Mouse (Mus musculus): ENCODE results near the gene P2rx6. TPM values are rescaled to one million over a fixed set of nuclear protein-coding genes. Genes with fewer than 3 reads are reported as not detected.

The P2rx6 gene
- polyA plus RNA-seq (2015; fragmentation: Nextera tagmentation; extraction: Ambion mirVana): 1.5 and 1.6 TPM in 2 replicates

DNA sequence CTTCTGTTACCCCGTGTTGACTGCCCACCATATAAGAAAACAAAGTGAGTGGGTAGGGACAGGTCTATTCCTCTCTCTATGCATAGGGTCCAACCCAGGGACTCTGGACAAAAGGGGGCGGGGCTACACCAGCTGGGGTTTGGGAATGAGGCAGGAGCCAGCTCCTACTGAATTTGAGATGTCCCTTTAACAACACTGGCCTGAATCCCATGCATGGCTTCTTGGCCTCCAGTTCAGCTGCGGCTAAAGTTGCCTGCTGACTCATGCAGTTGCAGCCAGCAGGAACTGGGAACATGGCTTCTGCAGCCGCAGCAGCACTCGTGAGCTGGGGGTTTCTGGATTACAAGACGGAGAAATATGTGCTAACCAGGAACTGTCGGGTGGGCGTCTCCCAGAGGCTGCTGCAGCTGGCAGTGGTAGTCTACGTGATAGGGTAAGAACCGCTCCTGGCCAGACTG is at the start of gene P2rx6:
TSS of gene P2rx6 (plus strand) at position 135 of the 458 bp plus-strand sequence.
- H3K4me2 ChIP-seq (ENCODE audit: low read length): peak within 1 kb of the TSS; percentile 44
- peaks cover 13% of the 10 kb centered on the region for H3K4me1 ChIP-seq (replicated peaks; ENCODE audit: control insufficient read depth, insufficient read depth, low read length)
- H3K4me3 ChIP-seq (replicated peaks; ENCODE audit: low read length): peak within 1 kb of the TSS; percentile 9
- H3K27me3 ChIP-seq (replicated peaks; ENCODE audit: control insufficient read depth, insufficient read depth, low read length): no peaks in the 10 kb centered on the region
- H3K9ac ChIP-seq (replicated peaks; ENCODE audit: low read depth, low read length): no peak within 1 kb of the TSS
- peak; percentile 57 for ATAC-seq
- 2% methylated on average over 10 of the region's 10 CpGs for WGBS
- peak within 1 kb of the TSS; percentile 41 for H3K27ac ChIP-seq (ENCODE audit: low read length)
- H3K9me3 ChIP-seq (ENCODE audit: control insufficient read depth, low read length): no peaks in the 10 kb centered on the region
- H3K36me3 ChIP-seq (ENCODE audit: control insufficient read depth, insufficient read depth): no peaks in the 10 kb centered on the region

DNA sequence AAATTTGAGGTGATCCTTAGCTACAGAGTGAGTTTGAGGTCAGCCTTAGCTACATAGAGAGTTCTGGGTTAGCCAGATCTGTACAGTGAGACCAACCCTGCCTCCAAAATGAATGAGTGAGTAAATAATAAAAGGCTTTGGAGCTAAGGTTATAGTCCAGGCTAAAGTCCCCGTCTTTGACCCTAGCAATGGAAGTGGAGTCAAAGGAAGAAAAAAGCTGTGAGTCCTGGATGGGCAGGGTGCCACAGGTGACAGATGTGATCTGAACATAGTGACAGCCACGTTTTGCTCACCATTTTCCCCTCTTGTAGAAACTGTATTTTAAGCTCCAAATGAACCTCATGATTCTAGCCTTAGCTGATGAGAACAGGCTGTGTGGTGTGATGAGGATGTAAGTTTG is 42.8 kb upstream of the P2rx6 start:
- H3K27me3 ChIP-seq (replicated peaks; ENCODE audit: control insufficient read depth, insufficient read depth, low read length): no peaks in the 10 kb centered on the region
- no peak overlapping the region for H3K27ac ChIP-seq (ENCODE audit: low read length)
- H3K9ac ChIP-seq (replicated peaks; ENCODE audit: low read depth, low read length): no peak overlapping the region
- 89% methylated on average over 2 of the region's 2 CpGs for WGBS
- H3K9me3 ChIP-seq (ENCODE audit: control insufficient read depth, low read length): no peaks in the 10 kb centered on the region
- ATAC-seq: no peak
- H3K4me3 ChIP-seq (replicated peaks; ENCODE audit: low read length): no peak overlapping the region
- peaks cover 28% of the 10 kb centered on the region for H3K36me3 ChIP-seq (ENCODE audit: control insufficient read depth, insufficient read depth)
- H3K4me2 ChIP-seq (ENCODE audit: low read length): no peak overlapping the region
- no peaks in the 10 kb centered on the region for H3K4me1 ChIP-seq (replicated peaks; ENCODE audit: control insufficient read depth, insufficient read depth, low read length)

DNA sequence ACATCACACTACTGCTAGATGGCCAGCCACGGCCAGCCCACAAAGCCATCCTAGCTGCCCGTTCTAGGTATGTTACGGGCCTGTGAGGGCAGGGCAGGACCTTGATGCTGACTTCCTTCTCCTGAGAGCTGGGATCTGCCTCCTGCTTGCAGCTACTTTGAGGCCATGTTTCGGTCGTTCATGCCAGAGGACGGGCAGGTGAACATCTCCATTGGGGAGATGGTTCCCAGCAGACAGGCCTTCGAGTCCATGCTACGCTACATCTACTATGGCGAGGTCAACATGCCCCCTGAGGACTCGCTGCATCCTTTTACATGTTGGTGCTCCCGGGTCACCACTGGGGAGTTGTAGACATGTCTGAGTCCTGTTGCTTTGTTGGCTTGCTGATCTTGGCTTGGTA is 37.5 kb upstream of the P2rx6 start:
- no peaks in the 10 kb centered on the region for H3K9me3 ChIP-seq (ENCODE audit: control insufficient read depth, low read length)
- H3K4me3 ChIP-seq (replicated peaks; ENCODE audit: low read length): no peak overlapping the region
- H3K4me2 ChIP-seq (ENCODE audit: low read length): no peak overlapping the region
- no peak overlapping the region for H3K9ac ChIP-seq (replicated peaks; ENCODE audit: low read depth, low read length)
- no peaks in the 10 kb centered on the region for H3K4me1 ChIP-seq (replicated peaks; ENCODE audit: control insufficient read depth, insufficient read depth, low read length)
- no peak overlapping the region for H3K27ac ChIP-seq (ENCODE audit: low read length)
- ATAC-seq: no peak
- WGBS: 94% methylated on average over 11 of the region's 11 CpGs
- H3K36me3 ChIP-seq (ENCODE audit: control insufficient read depth, insufficient read depth): peaks cover 40% of the 10 kb centered on the region
- H3K27me3 ChIP-seq (replicated peaks; ENCODE audit: control insufficient read depth, insufficient read depth, low read length): no peaks in the 10 kb centered on the region

DNA sequence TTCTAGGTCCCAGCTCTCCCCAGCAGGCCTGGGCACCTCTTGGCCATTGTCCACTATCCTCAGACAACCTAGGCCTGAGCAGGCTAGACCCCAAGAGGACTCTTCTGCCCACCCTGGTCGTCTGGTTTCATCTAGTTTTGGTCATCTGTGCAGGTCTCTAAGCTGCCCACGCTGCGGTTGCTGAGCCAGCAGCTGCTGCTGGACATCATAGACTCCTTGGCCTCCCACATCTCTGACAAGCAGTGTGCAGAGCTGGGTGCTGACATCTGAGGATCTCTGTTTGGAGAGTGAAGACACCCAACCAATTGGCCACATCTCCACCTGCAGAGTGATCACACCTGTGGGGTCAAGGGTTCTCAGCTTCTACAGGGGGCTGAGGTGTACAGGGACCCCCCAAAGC is 36.2 kb upstream of the P2rx6 start:
- Histone ChIP-seq H3K4me2 (ENCODE audit: low read length) (no peak overlapping the region), H3K4me1 (replicated peaks; ENCODE audit: control insufficient read depth, insufficient read depth, low read length) (peaks cover 8% of the 10 kb centered on the region), H3K27ac (ENCODE audit: low read length) (no peak overlapping the region), H3K9ac (replicated peaks; ENCODE audit: low read depth, low read length) (no peak overlapping the region), H3K4me3 (replicated peaks; ENCODE audit: low read length) (no peak overlapping the region), H3K9me3 (ENCODE audit: control insufficient read depth, low read length) (no peaks in the 10 kb centered on the region), H3K27me3 (replicated peaks; ENCODE audit: control insufficient read depth, insufficient read depth, low read length) (no peaks in the 10 kb centered on the region), H3K36me3 (ENCODE audit: control insufficient read depth, insufficient read depth) (peaks cover 37% of the 10 kb centered on the region)
- ATAC-seq: no peak
- 89% methylated on average over 3 of the region's 3 CpGs for WGBS

DNA sequence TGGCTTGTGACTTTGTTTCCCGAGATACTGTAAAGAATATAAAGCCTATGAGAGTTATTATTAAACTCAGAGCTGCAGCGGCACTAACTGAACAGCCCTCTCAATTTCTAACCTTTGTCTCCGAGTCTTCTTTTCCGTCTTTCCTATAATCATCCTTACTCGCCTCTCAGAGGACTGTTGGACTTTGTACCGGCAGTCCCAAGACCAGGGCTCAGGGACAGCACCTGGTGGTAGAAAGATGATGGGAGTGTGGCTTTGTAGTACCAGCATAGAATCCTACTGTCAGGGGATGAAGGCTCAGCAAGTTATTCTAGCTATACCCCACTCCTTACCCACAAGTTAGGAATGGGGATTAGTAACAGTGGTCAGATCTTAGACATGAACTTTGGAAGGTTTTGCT is 35.5 kb upstream of the P2rx6 start:
- H3K4me2 ChIP-seq (ENCODE audit: low read length): no peak overlapping the region
- no peaks in the 10 kb centered on the region for H3K9me3 ChIP-seq (ENCODE audit: control insufficient read depth, low read length)
- no peak for ATAC-seq
- no peaks in the 10 kb centered on the region for H3K27me3 ChIP-seq (replicated peaks; ENCODE audit: control insufficient read depth, insufficient read depth, low read length)
- peaks cover 8% of the 10 kb centered on the region for H3K4me1 ChIP-seq (replicated peaks; ENCODE audit: control insufficient read depth, insufficient read depth, low read length)
- no peak overlapping the region for H3K9ac ChIP-seq (replicated peaks; ENCODE audit: low read depth, low read length)
- H3K36me3 ChIP-seq (ENCODE audit: control insufficient read depth, insufficient read depth): peaks cover 31% of the 10 kb centered on the region
- no peak overlapping the region for H3K27ac ChIP-seq (ENCODE audit: low read length)
- no peak overlapping the region for H3K4me3 ChIP-seq (replicated peaks; ENCODE audit: low read length)
- WGBS: 95% methylated on average over 6 of the region's 6 CpGs

DNA sequence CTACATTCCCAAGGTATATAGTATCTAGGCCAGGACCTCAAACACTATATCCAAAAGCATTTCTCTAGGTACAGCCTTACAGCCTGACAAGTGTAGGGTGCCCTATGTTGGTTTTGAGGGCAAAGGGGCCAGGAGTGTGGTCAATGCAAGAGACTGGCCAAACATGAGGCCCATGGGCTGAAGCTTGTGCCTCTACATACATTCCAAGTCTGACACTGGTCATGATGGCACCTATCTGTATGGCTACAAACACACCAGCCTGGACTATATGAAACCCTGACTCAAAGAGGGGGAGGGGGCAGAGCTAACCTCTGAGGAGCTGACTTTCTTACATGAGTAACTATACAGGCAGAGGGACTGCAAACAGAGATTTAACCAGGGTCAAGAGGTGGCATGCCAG is 34.1 kb upstream of the P2rx6 start:
- Histone ChIP-seq H3K9me3 (ENCODE audit: control insufficient read depth, low read length) (no peaks in the 10 kb centered on the region), H3K4me2 (ENCODE audit: low read length) (no peak overlapping the region), H3K27ac (ENCODE audit: low read length) (no peak overlapping the region), H3K36me3 (ENCODE audit: control insufficient read depth, insufficient read depth) (peaks cover 19% of the 10 kb centered on the region), H3K4me3 (replicated peaks; ENCODE audit: low read length) (no peak overlapping the region), H3K4me1 (replicated peaks; ENCODE audit: control insufficient read depth, insufficient read depth, low read length) (peaks cover 16% of the 10 kb centered on the region), H3K27me3 (replicated peaks; ENCODE audit: control insufficient read depth, insufficient read depth, low read length) (no peaks in the 10 kb centered on the region), H3K9ac (replicated peaks; ENCODE audit: low read depth, low read length) (no peak overlapping the region)
- ATAC-seq: no peak

DNA sequence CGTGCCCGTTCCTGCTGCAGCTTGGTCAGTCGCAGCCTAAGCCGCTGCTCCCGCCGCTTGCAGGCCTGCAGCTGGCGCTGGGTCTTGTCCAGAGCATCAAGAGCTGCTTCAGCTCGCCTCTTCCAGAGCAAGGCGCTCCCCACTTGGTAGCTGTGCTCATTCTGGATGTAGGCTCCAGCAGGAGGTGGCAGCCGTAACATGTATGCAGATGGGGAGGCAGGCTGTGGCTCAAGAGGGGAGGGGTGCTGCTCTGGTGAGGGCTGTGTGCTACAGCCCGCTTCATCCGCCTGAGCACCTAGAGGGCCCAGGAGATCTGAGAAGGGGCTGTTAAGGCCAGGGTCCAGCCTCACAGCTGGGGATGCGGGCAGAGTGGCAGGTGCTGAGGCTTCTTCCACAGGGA is 33.4 kb upstream of the P2rx6 start:
- Histone ChIP-seq H3K27ac (ENCODE audit: low read length) (no peak overlapping the region), H3K36me3 (ENCODE audit: control insufficient read depth, insufficient read depth) (peaks cover 18% of the 10 kb centered on the region), H3K9ac (replicated peaks; ENCODE audit: low read depth, low read length) (no peak overlapping the region), H3K27me3 (replicated peaks; ENCODE audit: control insufficient read depth, insufficient read depth, low read length) (no peaks in the 10 kb centered on the region), H3K9me3 (ENCODE audit: control insufficient read depth, low read length) (no peaks in the 10 kb centered on the region), H3K4me2 (ENCODE audit: low read length) (no peak overlapping the region), H3K4me3 (replicated peaks; ENCODE audit: low read length) (no peak overlapping the region), H3K4me1 (replicated peaks; ENCODE audit: control insufficient read depth, insufficient read depth, low read length) (peaks cover 16% of the 10 kb centered on the region)
- 83% methylated on average over 13 of the region's 13 CpGs for WGBS
- ATAC-seq: no peak

DNA sequence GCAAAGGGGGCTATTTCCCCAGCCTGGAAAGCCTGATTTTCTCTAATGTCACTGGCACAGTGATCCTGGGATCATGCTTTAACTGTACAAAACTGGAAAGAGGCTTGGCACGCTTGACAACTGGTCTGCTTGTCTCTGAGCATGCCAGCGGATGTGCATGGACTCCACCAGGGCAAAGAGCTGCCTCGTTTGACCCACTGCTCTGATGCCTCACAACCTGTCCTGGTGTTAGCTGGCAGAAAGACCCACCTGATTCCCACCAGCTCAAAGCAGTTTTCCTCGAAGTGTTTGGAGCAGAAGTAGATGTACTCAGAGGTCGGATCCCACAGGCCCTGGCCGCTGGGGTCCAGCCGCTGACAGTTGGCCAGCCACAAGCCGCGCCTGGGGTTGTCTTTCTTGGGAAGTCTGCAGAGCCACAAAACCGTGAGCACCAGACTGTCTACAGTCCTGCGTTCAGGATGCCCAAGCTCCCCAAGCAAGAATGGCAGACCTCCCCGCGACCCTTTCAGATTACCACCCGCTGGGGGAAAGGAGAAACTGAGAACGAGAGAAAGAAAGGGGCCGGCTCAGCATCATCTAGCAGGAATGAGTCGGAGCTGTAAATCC is 31.6 kb upstream of the P2rx6 start:
- Histone ChIP-seq H3K27ac (ENCODE audit: low read length) (peak overlapping the region; percentile 99), H3K27me3 (replicated peaks; ENCODE audit: control insufficient read depth, insufficient read depth, low read length) (no peaks in the 10 kb centered on the region), H3K4me2 (ENCODE audit: low read length) (peak overlapping the region; percentile 85), H3K4me1 (replicated peaks; ENCODE audit: control insufficient read depth, insufficient read depth, low read length) (peaks cover 16% of the 10 kb centered on the region), H3K9ac (replicated peaks; ENCODE audit: low read depth, low read length) (peak overlapping the region; percentile 83), H3K36me3 (ENCODE audit: control insufficient read depth, insufficient read depth) (peaks cover 18% of the 10 kb centered on the region), H3K4me3 (replicated peaks; ENCODE audit: low read length) (peak overlapping the region; percentile 77), H3K9me3 (ENCODE audit: control insufficient read depth, low read length) (no peaks in the 10 kb centered on the region)
- no peak for ATAC-seq
- 15% methylated on average over 17 of the region's 17 CpGs for WGBS

DNA sequence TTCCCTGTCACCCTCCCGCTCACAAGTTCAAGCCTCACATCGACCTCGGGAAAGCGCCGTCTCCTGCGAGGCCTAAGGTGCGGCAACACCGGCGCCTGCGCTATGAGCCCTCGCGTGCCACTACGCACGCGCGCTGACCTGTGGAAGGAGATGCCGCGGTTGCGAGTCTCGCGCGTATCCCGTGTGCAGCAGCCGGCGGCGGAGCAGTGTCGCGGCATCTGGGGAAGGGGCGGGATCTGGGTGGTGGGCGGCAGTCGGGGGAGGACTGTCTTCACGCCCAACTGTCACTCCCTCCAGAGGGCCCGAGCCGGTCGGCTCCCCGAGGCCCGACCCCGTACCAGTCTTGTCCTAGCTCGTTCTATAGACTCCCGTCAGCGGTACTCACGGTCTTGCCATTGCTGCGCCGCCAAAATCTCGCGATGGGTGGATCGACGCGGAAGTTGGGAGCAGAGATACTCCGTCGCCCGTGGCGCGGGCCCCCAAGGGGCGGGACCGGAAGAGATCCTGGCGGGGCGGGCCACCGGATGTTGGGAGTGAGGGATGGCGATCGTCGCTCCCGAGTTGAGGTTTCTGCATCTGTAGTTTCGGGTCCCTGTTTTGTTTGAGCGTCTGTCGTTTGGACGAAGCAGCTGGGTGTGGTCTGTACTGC is 30.9 kb upstream of the P2rx6 start, which contains the start of gene Thap7:
TSS of gene Thap7 (minus strand) at position 497 of the 649 bp plus-strand sequence.
- WGBS: under 1% methylated on average over 67 of the region's 67 CpGs
- Histone ChIP-seq H3K27me3 (replicated peaks; ENCODE audit: control insufficient read depth, insufficient read depth, low read length) (no peaks in the 10 kb centered on the region), H3K4me1 (replicated peaks; ENCODE audit: control insufficient read depth, insufficient read depth, low read length) (peaks cover 16% of the 10 kb centered on the region), H3K4me2 (ENCODE audit: low read length) (peak within 1 kb of the TSS; percentile 85), H3K9me3 (ENCODE audit: control insufficient read depth, low read length) (no peaks in the 10 kb centered on the region), H3K4me3 (replicated peaks; ENCODE audit: low read length) (peak within 1 kb of the TSS; percentile 77), H3K9ac (replicated peaks; ENCODE audit: low read depth, low read length) (peak within 1 kb of the TSS; percentile 83), H3K27ac (ENCODE audit: low read length) (peak within 1 kb of the TSS; percentile 99), H3K36me3 (ENCODE audit: control insufficient read depth, insufficient read depth) (peaks cover 15% of the 10 kb centered on the region)
- peak; percentile 98 for ATAC-seq

Measured in forebrain, embryonic 16.5 days (tissue).